Mouse (Mus musculus) liver, embryonic 14.5 days (tissue): ENCODE results near the gene Mad2l2. TPM values are rescaled to one million over a fixed set of nuclear protein-coding genes. Genes with fewer than 3 reads are reported as not detected.

Source experiments
- ATAC-seq: fragments of 200-750 bp; cut with Nextera tagmentation; 2 replicates; pipeline ENCODE4 v1.8.0; 2017; ENCODE audit warnings: moderate number of reproducible peaks, mild to moderate bottlenecking, moderate library complexity; ENCODE audit not compliant: insufficient read depth
- DNase-seq, 3 experiments: peaks; one replicate each; pipeline ENCODE4 v3.0.0-alpha.2; 2012 to 2013; ENCODE audit warnings: low read depth in 3 of 3, low spot score in 3 of 3
- H3K27ac ChIP-seq: fragments of 300-500 bp; sonication (generic); 2 replicates; pipeline ENCODE4 v1.5.1; 2014; ENCODE audit warnings: moderate library complexity, mild to moderate bottlenecking, control low read depth, inconsistent platforms
- H3K27me3 ChIP-seq: fragments of 300-500 bp; sonication (generic); 2 replicates; pipeline ENCODE4 v1.6.1; 2014; ENCODE audit warnings: mild to moderate bottlenecking, low read length, moderate library complexity; ENCODE audit not compliant: control insufficient read depth, insufficient read depth
- H3K36me3 ChIP-seq: fragments of 300-500 bp; sonication (generic); replicated peaks from 2 replicates; pipeline ENCODE4 v1.6.1; 2014; ENCODE audit warnings: low read depth; ENCODE audit not compliant: control insufficient read depth, insufficient read depth
- H3K4me1 ChIP-seq, 2 experiments: fragments of 200-500 bp in 1 of 2; fragments of 300-500 bp in 1 of 2; sonication (generic) in 1 of 2; replicated peaks; 2 replicates each; pipeline ENCODE4 v1.6.1; 2012 to 2014; ENCODE audit warnings: antibody characterized with exemption in 1 of 2, inconsistent platforms in 1 of 2, low read length in 1 of 2; ENCODE audit not compliant: control insufficient read depth in 2 of 2, insufficient read depth in 2 of 2
- H3K4me2 ChIP-seq: fragments of 300-500 bp; sonication (generic); 2 replicates; pipeline ENCODE4 v1.6.1; 2014; ENCODE audit warnings: low read depth, mild to moderate bottlenecking, control low read depth, moderate library complexity
- H3K4me3 ChIP-seq, 2 experiments: fragments of 200-500 bp in 1 of 2; fragments of 300-500 bp in 1 of 2; sonication (generic) in 1 of 2; 2 replicates each; pipeline ENCODE4 v1.5.1; 2012 to 2014; ENCODE audit warnings: low read depth in 2 of 2, low read length in 2 of 2, mild to moderate bottlenecking in 2 of 2, control low read depth in 1 of 2, inconsistent platforms in 1 of 2, moderate library complexity in 1 of 2; ENCODE audit not compliant: insufficient read depth in 1 of 2
- H3K9ac ChIP-seq: fragments of 300-500 bp; sonication (generic); replicated peaks from 2 replicates; pipeline ENCODE4 v1.6.1; 2014; ENCODE audit warnings: mild to moderate bottlenecking, control low read depth, moderate library complexity
- H3K9me3 ChIP-seq: fragments of 300-500 bp; sonication (generic); 2 replicates; pipeline ENCODE4 v1.6.1; 2016; ENCODE audit warnings: low read length, mixed read lengths; ENCODE audit not compliant: control insufficient read depth
- CTCF ChIP-seq: IDR thresholded peaks from 2 replicates; pipeline ENCODE4 v1.5.1; 2016; ENCODE audit warnings: antibody characterized with exemption, low read depth, control low read depth
- EP300 ChIP-seq: IDR thresholded peaks from 2 replicates; pipeline ENCODE4 v1.6.1; 2016; ENCODE audit warnings: antibody characterized with exemption, low read depth
- WGBS: fragments of 180-500 bp; shearing (Covaris S2); extraction: QIAGEN DNeasy Blood & Tissue Kit; methylation state at CpG from one replicate; pipeline ENCODE4 v1.1.7; 2014; ENCODE audit not compliant: insufficient replicate concordance; 5-methylcytosine and 5-hydroxymethylcytosine counted together
- polyA plus RNA-seq, 2 experiments: library from polyadenylated mRNA; depleted of rRNA in 1 of 2; stranded (reverse) in 1 of 2; unstranded in 1 of 2; fragments of >200 nt; fragmentation: Nextera tagmentation in 1 of 2; extraction: Ambion mirVana in 1 of 2; gene quantifications; 2 replicates each; pipeline versions ENCODE4 v1.2.1 to v1.2.3; 2012 to 2014

Gene Mad2l2
- polyA plus RNA-seq, 2 experiments: 9.4 to 17.7 TPM

GRCm38 (mm10) chr4:148087907-148088527 is 42.2 kb upstream of the Mad2l2 start, which contains the start of gene Agtrap:
Gene Agtrap, minus strand, starts transcription at chr4:148088031.
- no peaks in the 10 kb centered on the region for H3K36me3 ChIP-seq
- peak; percentile 67 to 76 (median 76) for DNase-seq
- no peaks in the 10 kb centered on the region for H3K27me3 ChIP-seq
- no peaks in the 10 kb centered on the region for H3K9me3 ChIP-seq
- H3K4me1 ChIP-seq: peaks cover 16 to 32% of the 10 kb centered on the region in 2 experiments
- no peak within 1 kb of the TSS; the same call in 1 of the 2 replicates for H3K27ac ChIP-seq
- ATAC-seq: peak; percentile 79
- WGBS: 9% methylated on average over 34 of the region's 34 CpGs
- peak within 1 kb of the TSS; percentile 88 for H3K4me2 ChIP-seq
- H3K9ac ChIP-seq: peak within 1 kb of the TSS; percentile 89
- peak within 1 kb of the TSS; percentile 61 to 86 for H3K4me3 ChIP-seq
- TF ChIP-seq CTCF (no peak), EP300 (no peak)

- Histone ChIP-seq H3K27ac (no peak overlapping the region), H3K4me2 (no peak overlapping the region), H3K27me3 (no peaks in the 10 kb centered on the region), H3K36me3 (no peaks in the 10 kb centered on the region), H3K4me1 (peaks cover 4 to 21% of the 10 kb centered on the region in 2 experiments), H3K9ac (no peak overlapping the region), H3K9me3 (no peaks in the 10 kb centered on the region), H3K4me3 (no peak overlapping the region)
- ATAC-seq: no peak
- no peak for DNase-seq
- 65% methylated on average over 4 of the region's 4 CpGs for WGBS
- TF ChIP-seq CTCF: no peak
- TF ChIP-seq EP300: no peak
These were observed 41.0 kb upstream of the Mad2l2 start for GRCm38 (mm10) chr4:148089166-148089565.

GRCm38 (mm10) chr4:148091181-148091580 is 39.0 kb upstream of the Mad2l2 start:
- Histone ChIP-seq H3K27me3 (no peaks in the 10 kb centered on the region), H3K27ac (no peak overlapping the region), H3K4me3 (no peak overlapping the region), H3K9me3 (no peaks in the 10 kb centered on the region), H3K4me2 (no peak overlapping the region), H3K9ac (no peak overlapping the region), H3K4me1 (peaks cover 3 to 8% of the 10 kb centered on the region in 2 experiments; a peak in 2 of 4 replicates), H3K36me3 (no peaks in the 10 kb centered on the region)
- TF ChIP-seq EP300 (no peak), CTCF (no peak)
- ATAC-seq: no peak
- no peak for DNase-seq
- 83% methylated on average over 1 of the region's 1 CpGs for WGBS

GRCm38 (mm10) chr4:148092551-148093271 is 37.5 kb upstream of the Mad2l2 start:
- WGBS: 74% methylated on average over 11 of the region's 11 CpGs
- no peak for TF ChIP-seq CTCF
- TF ChIP-seq EP300: no peak
- ATAC-seq (no peak), DNase-seq (no peak)
- Histone ChIP-seq H3K36me3 (no peaks in the 10 kb centered on the region), H3K27ac (no peak overlapping the region), H3K27me3 (no peaks in the 10 kb centered on the region), H3K9ac (no peak overlapping the region), H3K4me3 (no peak overlapping the region), H3K4me1 (peaks cover 0 to 3% of the 10 kb centered on the region in 2 experiments; a peak in 1 of 4 replicates), H3K9me3 (no peaks in the 10 kb centered on the region), H3K4me2 (no peak overlapping the region)

- 70% methylated on average over 5 of the region's 5 CpGs for WGBS
- TF ChIP-seq CTCF: 0 out of 2 replicates have a peak, but pooled peaks have one; percentile 14
- no peak for TF ChIP-seq EP300
- Histone ChIP-seq H3K27ac (no peak overlapping the region), H3K9ac (no peak overlapping the region), H3K36me3 (no peaks in the 10 kb centered on the region), H3K4me2 (no peak overlapping the region), H3K4me3 (no peak overlapping the region), H3K27me3 (no peaks in the 10 kb centered on the region), H3K4me1 (no peaks in the 10 kb centered on the region), H3K9me3 (no peaks in the 10 kb centered on the region)
- DNase-seq (no peak), ATAC-seq (no peak)
These were observed 36.0 kb upstream of the Mad2l2 start for GRCm38 (mm10) chr4:148094161-148094560.
